Mouse (Mus musculus): ENCODE data around the gene Trpm6. TPM values are rescaled to one million over a fixed set of nuclear protein-coding genes. Genes with fewer than 3 reads are reported as not detected.

The Trpm6 gene
- polyA plus RNA-seq, 1 experiment: not detected

- WGBS: 65% methylated on average over 4 of the region's 4 CpGs
- TF ChIP-seq POLR2A (IDR thresholded peaks at IDR 0.05; ENCODE audit: insufficient read depth, low read depth, low read length) (no peak), CTCF (IDR thresholded peaks at IDR 0.05; ENCODE audit: insufficient read depth, low read depth, low read length) (no peak)
- Histone ChIP-seq H3K4me3 (ENCODE audit: insufficient read depth, low read depth, low read length) (no peak overlapping the region), H3K4me1 (ENCODE audit: control insufficient read depth, insufficient read depth, low read length) (peaks cover 5% of the 10 kb centered on the region; the same call in 1 of the 2 replicates), H3K27ac (ENCODE audit: insufficient read depth, low read depth, low read length) (peak overlapping the region; percentile 15)
Observed at GRCm38 (mm10) chr19:18890216-18890615, 140.4 kb downstream of the Trpm6 start.

- Histone ChIP-seq H3K27ac (ENCODE audit: insufficient read depth, low read depth, low read length) (no peak overlapping the region), H3K4me1 (ENCODE audit: control insufficient read depth, insufficient read depth, low read length) (no peaks in the 10 kb centered on the region), H3K4me3 (ENCODE audit: insufficient read depth, low read depth, low read length) (no peak overlapping the region)
- no peak for TF ChIP-seq POLR2A (IDR thresholded peaks at IDR 0.05; ENCODE audit: insufficient read depth, low read depth, low read length)
- TF ChIP-seq CTCF (IDR thresholded peaks at IDR 0.05; ENCODE audit: insufficient read depth, low read depth, low read length): no peak
Observed at GRCm38 (mm10) chr19:18898238-18898637, 148.5 kb downstream of the Trpm6 start.

- no peak overlapping the region for H3K4me3 ChIP-seq (ENCODE audit: insufficient read depth, low read depth, low read length)
- no peak overlapping the region for H3K27ac ChIP-seq (ENCODE audit: insufficient read depth, low read depth, low read length)
- WGBS: 55% methylated on average over 15 of the region's 15 CpGs
- H3K4me1 ChIP-seq (ENCODE audit: control insufficient read depth, insufficient read depth, low read length): no peaks in the 10 kb centered on the region
- TF ChIP-seq CTCF (IDR thresholded peaks at IDR 0.05; ENCODE audit: insufficient read depth, low read depth, low read length): no peak
- TF ChIP-seq POLR2A (IDR thresholded peaks at IDR 0.05; ENCODE audit: insufficient read depth, low read depth, low read length): no peak
Observed at GRCm38 (mm10) chr19:18902041-18902693, 152.4 kb downstream of the Trpm6 start.

- WGBS: 30% methylated on average over 6 of the region's 6 CpGs
- H3K4me3 ChIP-seq (ENCODE audit: insufficient read depth, low read depth, low read length): no peak overlapping the region
- TF ChIP-seq CTCF (IDR thresholded peaks at IDR 0.05; ENCODE audit: insufficient read depth, low read depth, low read length): no peak
- no peak for TF ChIP-seq POLR2A (IDR thresholded peaks at IDR 0.05; ENCODE audit: insufficient read depth, low read depth, low read length)
- no peaks in the 10 kb centered on the region for H3K4me1 ChIP-seq (ENCODE audit: control insufficient read depth, insufficient read depth, low read length)
- no peak overlapping the region for H3K27ac ChIP-seq (ENCODE audit: insufficient read depth, low read depth, low read length)
Observed at GRCm38 (mm10) chr19:18902694-18903067, 152.9 kb downstream of the Trpm6 start.

- H3K4me3 ChIP-seq (ENCODE audit: insufficient read depth, low read depth, low read length): no peak overlapping the region
- TF ChIP-seq CTCF (IDR thresholded peaks at IDR 0.05; ENCODE audit: insufficient read depth, low read depth, low read length) (no peak), POLR2A (IDR thresholded peaks at IDR 0.05; ENCODE audit: insufficient read depth, low read depth, low read length) (no peak)
- WGBS: 61% methylated on average over 3 of the region's 3 CpGs
- no peak overlapping the region for H3K27ac ChIP-seq (ENCODE audit: insufficient read depth, low read depth, low read length)
- no peaks in the 10 kb centered on the region for H3K4me1 ChIP-seq (ENCODE audit: control insufficient read depth, insufficient read depth, low read length)
Observed at GRCm38 (mm10) chr19:18905511-18905910, 155.7 kb downstream of the Trpm6 start.

- Histone ChIP-seq H3K4me3 (ENCODE audit: insufficient read depth, low read depth, low read length) (no peak overlapping the region), H3K27ac (ENCODE audit: insufficient read depth, low read depth, low read length) (no peak overlapping the region), H3K4me1 (ENCODE audit: control insufficient read depth, insufficient read depth, low read length) (no peaks in the 10 kb centered on the region)
- WGBS: 75% methylated on average over 3 of the region's 3 CpGs
- TF ChIP-seq POLR2A (IDR thresholded peaks at IDR 0.05; ENCODE audit: insufficient read depth, low read depth, low read length) (no peak), CTCF (IDR thresholded peaks at IDR 0.05; ENCODE audit: insufficient read depth, low read depth, low read length) (no peak)
Observed at GRCm38 (mm10) chr19:18909641-18910040, 159.9 kb downstream of the Trpm6 start.

GRCm38 (mm10) chr19:18911755-18912340 is 162.1 kb downstream of the Trpm6 start:
- H3K4me3 ChIP-seq (ENCODE audit: insufficient read depth, low read depth, low read length): no peak overlapping the region
- H3K4me1 ChIP-seq (ENCODE audit: control insufficient read depth, insufficient read depth, low read length): no peaks in the 10 kb centered on the region
- TF ChIP-seq POLR2A (IDR thresholded peaks at IDR 0.05; ENCODE audit: insufficient read depth, low read depth, low read length) (no peak), CTCF (IDR thresholded peaks at IDR 0.05; ENCODE audit: insufficient read depth, low read depth, low read length) (no peak)
- H3K27ac ChIP-seq (ENCODE audit: insufficient read depth, low read depth, low read length): no peak overlapping the region

- TF ChIP-seq POLR2A (IDR thresholded peaks at IDR 0.05; ENCODE audit: insufficient read depth, low read depth, low read length): no peak
- TF ChIP-seq CTCF (IDR thresholded peaks at IDR 0.05; ENCODE audit: insufficient read depth, low read depth, low read length): no peak
- WGBS: 70% methylated on average over 6 of the region's 6 CpGs
- Histone ChIP-seq H3K27ac (ENCODE audit: insufficient read depth, low read depth, low read length) (no peak overlapping the region), H3K4me3 (ENCODE audit: insufficient read depth, low read depth, low read length) (no peak overlapping the region), H3K4me1 (ENCODE audit: control insufficient read depth, insufficient read depth, low read length) (no peaks in the 10 kb centered on the region)
Observed at GRCm38 (mm10) chr19:18941391-18941790, 191.6 kb downstream of the Trpm6 start.

Other genes starting within 250 kb of the Trpm6 start
- gene Ostf1, start 118.2 kb upstream of the Trpm6 start, polyA plus RNA-seq (2012; ENCODE audit: insufficient read depth, insufficient read length, low replicate concordance, missing spikeins): not detected in 2 replicates
- gene Nmrk1, start 118.0 kb upstream of the Trpm6 start, polyA plus RNA-seq (2012; ENCODE audit: insufficient read depth, insufficient read length, low replicate concordance, missing spikeins): not detected in 2 replicates
- not detected in 2 replicates for gene Carnmt1, start 79.2 kb upstream of the Trpm6 start, polyA plus RNA-seq (2012; ENCODE audit: insufficient read depth, insufficient read length, low replicate concordance, missing spikeins)
- gene D030056L22Rik, start 36.8 kb upstream of the Trpm6 start, polyA plus RNA-seq (2012; ENCODE audit: insufficient read depth, insufficient read length, low replicate concordance, missing spikeins): not detected in 2 replicates